Mouse (Mus musculus) hindbrain, embryonic 16.5 days (tissue): ENCODE data around the gene Gpm6a. TPM values are rescaled to one million over a fixed set of nuclear protein-coding genes. Genes with fewer than 3 reads are reported as not detected.

ENCODE experiments used
- ATAC-seq: fragments of 200-750 bp; cut with Nextera tagmentation; 2 replicates; pipeline ENCODE4 v1.8.0; 2017; ENCODE audit warnings: moderate TSS enrichment, moderate library complexity
- H3K27ac ChIP-seq: fragments of 300-500 bp; sonication (generic); 2 replicates; pipeline ENCODE4 v1.5.1; 2014; ENCODE audit warnings: low read depth, mild to moderate bottlenecking, control low read depth, low read length, moderate library complexity
- H3K27me3 ChIP-seq: fragments of 300-500 bp; sonication (generic); replicated peaks from 2 replicates; pipeline ENCODE4 v1.6.1; 2014; ENCODE audit warnings: low read length; ENCODE audit not compliant: control insufficient read depth, insufficient read depth
- H3K36me3 ChIP-seq: fragments of 300-500 bp; sonication (generic); 2 replicates; pipeline ENCODE4 v1.6.1; 2014; ENCODE audit warnings: mild to moderate bottlenecking, low read length, moderate library complexity, mixed read lengths; ENCODE audit not compliant: control insufficient read depth, insufficient read depth
- H3K4me1 ChIP-seq: fragments of 300-500 bp; sonication (generic); 2 replicates; pipeline ENCODE4 v1.6.1; 2014; ENCODE audit warnings: low read depth, low read length; ENCODE audit not compliant: control insufficient read depth, insufficient read depth
- H3K4me2 ChIP-seq: fragments of 300-500 bp; sonication (generic); 2 replicates; pipeline ENCODE4 v1.6.1; 2014; ENCODE audit warnings: mild to moderate bottlenecking, low read length, control low read depth, moderate library complexity
- H3K4me3 ChIP-seq: fragments of 300-500 bp; sonication (generic); 2 replicates; pipeline ENCODE4 v1.5.1; 2014; ENCODE audit warnings: mild to moderate bottlenecking, low read length, control low read depth, moderate library complexity
- H3K9ac ChIP-seq: fragments of 300-500 bp; sonication (generic); 2 replicates; pipeline ENCODE4 v1.6.1; 2014; ENCODE audit warnings: low read depth, mild to moderate bottlenecking, control low read depth, low read length, moderate library complexity
- H3K9me3 ChIP-seq: fragments of 300-500 bp; sonication (generic); 2 replicates; pipeline ENCODE4 v1.6.1; 2014; ENCODE audit warnings: mild to moderate bottlenecking, low read length, moderate library complexity; ENCODE audit not compliant: control insufficient read depth
- WGBS: fragments of 180-500 bp; shearing (Covaris S2); extraction: QIAGEN DNeasy Blood & Tissue Kit; methylation state at CpG from one replicate; pipeline ENCODE4 v1.1.7; 2014; 5-methylcytosine and 5-hydroxymethylcytosine counted together
- polyA plus RNA-seq: library from polyadenylated mRNA; unstranded; fragments of >200 nt; fragmentation: Nextera tagmentation; extraction: Ambion mirVana; gene quantifications from 2 replicates; pipeline ENCODE4 v1.2.1, GENCODE M21; 2015

Gpm6a gene
- polyA plus RNA-seq, 1 experiment from 2014 or later: 587 TPM

- 45% methylated on average over 6 of the region's 6 CpGs for WGBS
- H3K4me3 ChIP-seq: peak overlapping the region; percentile 61
- no peaks in the 10 kb centered on the region for H3K36me3 ChIP-seq
- ATAC-seq: peak; percentile 43
- H3K4me2 ChIP-seq: peak overlapping the region; percentile 45
- H3K27me3 ChIP-seq: no peaks in the 10 kb centered on the region
- H3K9me3 ChIP-seq: no peaks in the 10 kb centered on the region
- H3K9ac ChIP-seq: peak overlapping the region; percentile 59; the same call in 1 of the 2 replicates
- peak overlapping the region; percentile 78 for H3K27ac ChIP-seq
- peaks cover 4% of the 10 kb centered on the region for H3K4me1 ChIP-seq
Observed at GRCm38 (mm10) chr8:54955935-54956573, 1.4 kb downstream of the Gpm6a start.

DNA sequence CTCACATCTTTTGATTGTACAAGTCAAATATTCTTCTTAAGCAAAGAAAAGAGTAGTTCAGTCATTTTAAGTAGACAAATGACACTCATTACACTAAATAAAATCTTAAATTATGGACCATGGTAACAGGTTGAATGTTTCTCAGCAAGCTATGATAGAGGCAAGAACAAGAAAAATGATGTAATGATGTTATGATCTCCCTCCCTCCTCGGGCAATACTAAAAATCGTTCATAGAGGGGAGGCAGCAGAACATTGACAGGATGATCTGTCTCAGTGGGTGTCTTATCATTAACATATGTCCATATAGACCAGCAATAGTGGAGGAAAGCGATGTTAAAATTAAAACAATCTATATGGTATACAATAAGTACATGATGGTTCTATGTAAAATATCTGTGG, 2.1 kb downstream of the Gpm6a start:
- Histone ChIP-seq H3K4me1 (peaks cover 4% of the 10 kb centered on the region), H3K4me3 (peak overlapping the region; percentile 47), H3K9ac (peak overlapping the region; percentile 57), H3K4me2 (peak overlapping the region; percentile 43), H3K27me3 (no peaks in the 10 kb centered on the region), H3K27ac (no peak overlapping the region), H3K9me3 (no peaks in the 10 kb centered on the region), H3K36me3 (no peaks in the 10 kb centered on the region)
- ATAC-seq: no peak
- 23% methylated on average over 3 of the region's 3 CpGs for WGBS

DNA sequence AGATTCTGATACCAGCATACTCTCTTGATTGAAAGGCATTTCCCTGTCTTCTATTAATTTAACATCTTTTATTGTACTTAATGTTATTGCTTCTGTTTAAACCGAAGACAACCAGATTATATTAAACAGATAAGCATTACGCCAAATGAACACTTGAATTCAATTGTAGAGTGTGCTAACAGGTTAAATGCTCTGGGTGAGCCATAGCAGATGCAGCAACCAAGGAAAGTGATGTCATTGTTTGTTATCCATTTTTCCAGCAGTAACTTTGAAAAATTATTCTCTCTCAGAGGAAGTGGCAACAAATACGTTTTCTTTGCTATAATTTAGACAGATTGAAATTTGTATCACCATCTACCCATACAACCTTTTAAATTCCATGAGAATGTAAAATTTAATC, 2.9 kb downstream of the Gpm6a start:
- H3K36me3 ChIP-seq: no peaks in the 10 kb centered on the region
- H3K9ac ChIP-seq: peak overlapping the region; percentile 31; the same call in 1 of the 2 replicates
- H3K9me3 ChIP-seq: no peaks in the 10 kb centered on the region
- 62% methylated on average over 3 of the region's 3 CpGs for WGBS
- H3K4me3 ChIP-seq: peak overlapping the region; percentile 47
- no peak for ATAC-seq
- H3K27ac ChIP-seq: no peak overlapping the region
- H3K27me3 ChIP-seq: no peaks in the 10 kb centered on the region
- peak overlapping the region; percentile 60 for H3K4me2 ChIP-seq
- peaks cover 4% of the 10 kb centered on the region for H3K4me1 ChIP-seq

- no peak overlapping the region for H3K27ac ChIP-seq
- peaks cover 4% of the 10 kb centered on the region for H3K4me1 ChIP-seq
- H3K4me2 ChIP-seq: no peak overlapping the region
- H3K4me3 ChIP-seq: no peak overlapping the region
- H3K36me3 ChIP-seq: no peaks in the 10 kb centered on the region
- H3K9ac ChIP-seq: no peak overlapping the region
- ATAC-seq: no peak
- H3K9me3 ChIP-seq: no peaks in the 10 kb centered on the region
- no peaks in the 10 kb centered on the region for H3K27me3 ChIP-seq
Observed at GRCm38 (mm10) chr8:54961571-54961970, 6.9 kb downstream of the Gpm6a start.

DNA sequence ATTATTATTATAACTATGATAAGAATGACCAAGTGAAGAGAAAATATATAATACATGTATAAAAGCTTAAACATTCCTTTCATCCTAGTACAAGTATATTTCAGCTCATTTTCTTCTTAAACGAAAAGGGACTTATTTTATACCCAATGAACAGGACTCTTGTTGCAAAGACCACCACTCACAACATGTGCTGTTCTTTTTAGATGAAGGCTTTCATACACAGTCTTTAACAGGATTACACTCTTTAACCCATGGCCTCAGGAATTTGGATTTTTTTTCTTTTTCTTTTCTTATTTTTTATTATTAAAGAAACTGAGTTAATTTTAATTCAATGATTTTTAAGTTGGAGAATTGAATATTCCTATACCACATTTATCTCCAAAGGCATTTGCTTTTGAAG, 20.4 kb downstream of the Gpm6a start:
- Histone ChIP-seq H3K27ac (no peak overlapping the region), H3K27me3 (no peaks in the 10 kb centered on the region), H3K9ac (no peak overlapping the region), H3K4me1 (no peaks in the 10 kb centered on the region), H3K4me2 (no peak overlapping the region), H3K9me3 (no peaks in the 10 kb centered on the region), H3K36me3 (no peaks in the 10 kb centered on the region), H3K4me3 (no peak overlapping the region)
- ATAC-seq: no peak
- WGBS: 52% methylated on average over 1 of the region's 1 CpGs

DNA sequence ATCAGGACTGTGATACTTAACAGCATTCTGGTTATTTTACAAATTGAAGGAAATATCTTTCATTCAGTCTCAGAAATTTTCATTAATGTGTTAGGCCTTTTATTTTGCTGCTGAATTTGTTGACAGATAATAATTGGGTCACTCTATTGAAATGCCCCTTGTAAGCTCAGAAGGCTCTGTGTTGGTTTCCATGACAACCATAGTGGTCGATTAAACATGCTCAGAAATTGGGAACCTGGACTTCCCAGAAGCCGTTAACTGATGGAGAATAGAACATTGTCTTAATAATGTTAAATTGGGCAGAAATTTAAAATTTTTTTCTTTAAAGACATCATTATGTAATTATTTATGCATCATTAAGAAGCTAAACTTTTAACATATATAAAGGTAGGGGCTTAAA, 20.9 kb downstream of the Gpm6a start:
- Histone ChIP-seq H3K9ac (no peak overlapping the region), H3K9me3 (no peaks in the 10 kb centered on the region), H3K27me3 (no peaks in the 10 kb centered on the region), H3K4me3 (no peak overlapping the region), H3K4me1 (no peaks in the 10 kb centered on the region), H3K36me3 (no peaks in the 10 kb centered on the region), H3K27ac (no peak overlapping the region), H3K4me2 (no peak overlapping the region)
- 10% methylated on average over 2 of the region's 2 CpGs for WGBS
- ATAC-seq: peak; percentile 79

DNA sequence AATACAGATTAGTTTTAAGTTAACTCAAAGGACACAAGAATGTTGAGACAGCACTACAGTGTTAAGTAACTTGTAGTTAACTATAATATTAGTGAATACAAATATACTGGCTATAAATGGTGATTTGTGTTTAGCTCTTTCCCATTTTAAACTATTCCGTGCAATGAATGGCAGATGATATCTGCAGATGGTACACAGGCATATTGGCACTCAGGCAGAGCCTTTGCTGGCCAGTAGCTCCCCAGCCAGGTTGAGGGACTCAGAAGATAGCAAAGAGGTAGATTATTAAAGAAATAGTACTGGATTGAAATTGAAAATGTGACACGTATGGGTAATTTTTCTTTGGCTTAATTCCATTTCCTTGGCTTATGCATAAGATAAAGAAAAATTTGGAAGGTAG, 21.3 kb downstream of the Gpm6a start:
- no peak overlapping the region for H3K4me3 ChIP-seq
- WGBS: 33% methylated on average over 2 of the region's 2 CpGs
- no peak overlapping the region for H3K27ac ChIP-seq
- H3K36me3 ChIP-seq: no peaks in the 10 kb centered on the region
- no peaks in the 10 kb centered on the region for H3K27me3 ChIP-seq
- ATAC-seq: no peak
- H3K9me3 ChIP-seq: no peaks in the 10 kb centered on the region
- H3K9ac ChIP-seq: no peak overlapping the region
- no peaks in the 10 kb centered on the region for H3K4me1 ChIP-seq
- H3K4me2 ChIP-seq: no peak overlapping the region

- Histone ChIP-seq H3K36me3 (no peaks in the 10 kb centered on the region), H3K9ac (no peak overlapping the region), H3K27ac (no peak overlapping the region), H3K27me3 (no peaks in the 10 kb centered on the region), H3K4me2 (no peak overlapping the region), H3K4me3 (no peak overlapping the region), H3K4me1 (no peaks in the 10 kb centered on the region), H3K9me3 (no peaks in the 10 kb centered on the region)
- WGBS: 32% methylated on average over 1 of the region's 1 CpGs
- ATAC-seq: no peak
Observed at GRCm38 (mm10) chr8:54976663-54977062, 22.0 kb downstream of the Gpm6a start.

- H3K27ac ChIP-seq: no peak overlapping the region
- no peaks in the 10 kb centered on the region; the same call in 1 of the 2 replicates for H3K4me1 ChIP-seq
- WGBS: 32% methylated on average over 2 of the region's 2 CpGs
- ATAC-seq: peak; percentile 60
- no peaks in the 10 kb centered on the region for H3K36me3 ChIP-seq
- no peak overlapping the region for H3K4me3 ChIP-seq
- H3K27me3 ChIP-seq: no peaks in the 10 kb centered on the region
- H3K4me2 ChIP-seq: no peak overlapping the region
- H3K9me3 ChIP-seq: no peaks in the 10 kb centered on the region
- H3K9ac ChIP-seq: no peak overlapping the region
Observed at GRCm38 (mm10) chr8:54986791-54987190, 32.1 kb downstream of the Gpm6a start.
